Mouse (Mus musculus) gastrocnemius, postnatal 14 days (tissue): ENCODE data around the gene Gfra1. TPM values are rescaled to one million over a fixed set of nuclear protein-coding genes. Genes with fewer than 3 reads are reported as not detected.

Source experiments
- DNase-seq: peaks from one replicate; pipeline ENCODE4 v3.0.0; 2021; ENCODE audit warnings: mixed read lengths
- intact Hi-C: fragments of 180-260 bp; cut with DNase I; formaldehyde crosslinking; loops from one replicate; pipeline ENCODE4 v1.15.1; 2025; ENCODE audit warnings: low total_unique reads
- total RNA-seq, 2 experiments: library from RNA; stranded (reverse); gene quantifications; 2 replicates each; pipeline ENCODE4 v1.2.3; 2021

Gene Gfra1
- total RNA-seq, 2 experiments from 2014 or later = 4.7 to 6.6 TPM

GRCm38 (mm10) chr19:58295986-58296841 is 159.5 kb downstream of the Gfra1 start:
- intact Hi-C loops = no loop called here

GRCm38 (mm10) chr19:58288145-58288544 is 167.6 kb downstream of the Gfra1 start:
- no peak for DNase-seq

More at GRCm38 (mm10) chr19:58295986-58296841, 159.5 kb downstream of the Gfra1 start:
- DNase-seq = peak; percentile 76

DNA sequence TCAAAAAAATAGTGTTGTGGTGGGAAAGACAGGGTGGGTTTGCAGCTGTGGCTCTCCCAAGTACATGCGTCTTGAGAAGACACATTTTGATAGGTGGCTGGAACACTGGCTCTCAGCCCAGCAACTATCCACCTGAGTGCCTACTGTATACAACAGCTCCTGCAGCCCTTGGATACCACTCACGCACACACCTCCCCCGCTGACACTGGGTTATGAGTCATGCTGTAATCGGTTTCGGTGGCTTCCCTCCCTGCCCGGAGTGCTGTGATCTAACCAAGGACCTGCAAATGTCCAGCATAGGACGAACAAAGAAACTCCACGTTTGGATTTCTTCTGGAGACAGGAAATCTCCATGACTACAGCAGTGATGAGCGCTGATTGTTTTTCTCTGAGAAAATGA is 180.4 kb downstream of the Gfra1 start:
- intact Hi-C loops = no loop called here
- DNase-seq = no peak

More at GRCm38 (mm10) chr19:58288145-58288544, 167.6 kb downstream of the Gfra1 start:
- intact Hi-C loops = no loop called here

GRCm38 (mm10) chr19:58271815-58272214 is 183.9 kb downstream of the Gfra1 start:
- no peak for DNase-seq
- intact Hi-C loops = no loop called here

DNA sequence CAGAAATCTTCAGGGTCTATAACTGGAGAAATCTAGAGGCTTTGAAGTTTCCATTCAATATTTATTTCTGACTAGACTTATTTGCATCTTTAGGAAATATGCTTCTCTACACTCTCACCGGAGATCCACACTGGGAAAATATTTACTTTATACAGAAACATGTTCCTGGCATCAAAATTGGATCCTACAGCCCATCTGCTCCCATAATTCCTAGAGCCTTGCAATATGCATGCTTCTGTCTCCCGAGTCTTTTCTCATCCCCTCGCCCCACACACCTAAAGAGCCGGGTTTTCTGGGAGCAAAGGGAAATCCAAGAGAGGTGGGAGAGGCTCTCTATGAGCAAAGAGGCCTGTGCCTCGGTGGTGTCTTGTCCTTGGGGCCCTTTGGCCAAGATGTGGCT is 184.9 kb downstream of the Gfra1 start:
- intact Hi-C loops = no loop called here
- no peak for DNase-seq

GRCm38 (mm10) chr19:58268476-58268875 is 187.2 kb downstream of the Gfra1 start:
- intact Hi-C loops = no loop called here
- DNase-seq = no peak

- DNase-seq = peak; percentile 25
- intact Hi-C loops = no loop called here
Observed at GRCm38 (mm10) chr19:58266600-58266999, 189.1 kb downstream of the Gfra1 start.

GRCm38 (mm10) chr19:58260934-58261333 is 194.8 kb downstream of the Gfra1 start:
- intact Hi-C loops = no loop called here

GRCm38 (mm10) chr19:58259250-58259649 is 196.5 kb downstream of the Gfra1 start:
- intact Hi-C loops = no loop called here
- no peak for DNase-seq

More at GRCm38 (mm10) chr19:58260934-58261333, 194.8 kb downstream of the Gfra1 start:
- no peak for DNase-seq

GRCm38 (mm10) chr19:58256485-58256884 is 199.2 kb downstream of the Gfra1 start:
- intact Hi-C loops = no loop called here
- DNase-seq = no peak

- intact Hi-C loops = no loop called here
- DNase-seq = no peak
Observed at GRCm38 (mm10) chr19:58255394-58255793, 200.3 kb downstream of the Gfra1 start.

DNA sequence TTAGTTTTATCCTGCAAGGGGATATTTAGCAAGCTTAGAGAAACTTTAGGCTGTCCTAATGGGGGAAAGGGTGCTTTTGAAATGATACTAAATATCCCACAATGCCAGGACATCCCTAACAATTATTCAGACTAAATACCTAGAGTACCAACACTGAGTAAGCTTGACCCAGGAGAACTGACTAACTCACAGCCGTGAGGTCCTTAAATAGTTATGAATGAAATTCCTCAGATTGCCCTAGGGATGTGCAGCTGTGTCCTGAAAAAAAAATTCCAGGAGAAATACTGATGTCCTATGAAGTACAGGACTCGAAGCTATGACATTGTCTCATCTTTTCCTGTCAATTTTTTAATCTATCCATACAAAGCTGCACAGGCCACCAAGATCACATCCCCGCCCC is 201.5 kb downstream of the Gfra1 start:
- intact Hi-C loops = no loop called here

DNA sequence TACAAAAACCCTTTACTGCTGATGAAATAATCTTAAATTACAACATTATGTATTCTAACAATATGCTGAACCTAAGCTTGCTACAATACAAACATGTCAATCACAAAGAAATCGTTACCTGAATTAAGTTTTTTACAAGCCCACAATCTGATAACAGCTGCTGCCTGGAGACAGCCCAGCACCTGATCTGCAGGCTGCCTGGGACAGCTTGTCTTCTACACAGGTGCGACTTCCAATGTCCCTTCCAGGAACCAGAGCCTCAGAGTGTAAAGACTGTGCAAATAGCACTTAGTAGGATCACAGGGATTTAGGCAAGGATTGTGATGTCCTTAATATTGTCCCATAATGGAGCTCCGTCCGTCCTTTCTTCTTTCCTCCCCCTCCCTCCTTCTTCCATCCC is 204.0 kb downstream of the Gfra1 start:
- intact Hi-C loops = no loop called here
- no peak for DNase-seq

More for the DNA sequence above, 201.5 kb downstream of the Gfra1 start:
- no peak for DNase-seq

- intact Hi-C loops = no loop called here
Observed at GRCm38 (mm10) chr19:58251095-58251494, 204.6 kb downstream of the Gfra1 start.

GRCm38 (mm10) chr19:58250237-58250636 is 205.5 kb downstream of the Gfra1 start:
- no peak for DNase-seq
- intact Hi-C loops = no loop called here

More at GRCm38 (mm10) chr19:58251095-58251494, 204.6 kb downstream of the Gfra1 start:
- no peak for DNase-seq

DNA sequence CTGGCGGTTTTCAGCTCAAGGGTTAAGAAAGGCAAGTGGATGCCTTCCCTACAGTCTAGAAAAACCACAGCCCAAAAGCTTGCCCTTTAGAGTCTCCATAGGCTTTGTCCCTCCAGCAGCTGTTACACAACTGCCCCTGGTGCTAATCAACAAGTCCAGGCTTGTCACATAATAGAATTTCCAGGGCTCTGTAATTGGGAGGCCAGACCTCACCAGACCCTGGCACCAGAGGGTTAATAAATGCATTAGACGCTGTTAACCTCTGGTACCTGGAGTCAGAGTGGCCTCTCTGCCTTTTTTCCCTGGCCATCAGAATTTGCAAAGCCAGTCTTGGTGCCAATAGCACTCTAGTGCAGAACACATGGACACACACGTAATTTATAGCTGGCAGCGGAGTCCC is 211.6 kb downstream of the Gfra1 start:
- intact Hi-C loops = no loop called here
- no peak for DNase-seq

DNA sequence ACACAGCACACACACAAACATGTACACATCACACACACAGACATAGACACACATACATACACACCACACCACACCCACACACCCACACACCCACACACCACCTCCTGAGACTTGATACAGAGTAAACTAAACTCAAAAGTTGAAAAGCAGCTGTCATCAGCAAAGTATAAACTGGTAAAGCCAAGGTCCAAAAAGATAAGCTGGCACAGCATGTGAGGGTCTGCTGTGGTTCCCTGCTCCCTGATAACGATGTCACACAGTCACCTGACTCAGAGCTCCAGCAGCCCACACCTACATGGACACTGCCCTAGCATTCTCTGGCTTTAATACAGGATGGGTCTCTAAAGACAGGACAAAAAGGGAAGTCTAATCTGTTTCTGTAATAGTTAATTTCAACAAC is 212.1 kb downstream of the Gfra1 start:
- intact Hi-C loops = no loop called here
- DNase-seq = no peak

- intact Hi-C loops = no loop called here
- DNase-seq = no peak
Observed at GRCm38 (mm10) chr19:58238325-58238724, 217.4 kb downstream of the Gfra1 start.

DNA sequence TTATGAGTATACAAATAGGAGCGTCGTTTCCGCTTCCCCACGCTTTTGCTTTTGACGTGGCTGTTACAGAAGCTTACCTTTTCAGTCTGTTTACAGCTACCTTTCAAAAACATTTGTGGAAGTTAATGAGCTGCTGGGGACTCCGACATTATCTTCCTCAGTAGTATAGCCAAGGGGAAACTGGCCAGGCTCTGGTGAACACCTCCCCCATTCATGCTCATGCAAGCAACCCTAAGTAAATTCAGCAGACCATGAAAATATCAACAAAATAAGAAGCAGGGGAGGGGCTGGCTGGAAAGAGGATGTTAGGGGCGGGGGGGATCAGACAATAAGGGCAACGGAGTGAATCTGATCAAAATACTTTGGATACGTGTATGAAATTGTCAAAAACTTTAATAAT is 228.0 kb downstream of the Gfra1 start:
- no peak for DNase-seq
- intact Hi-C loops = no loop called here

DNA sequence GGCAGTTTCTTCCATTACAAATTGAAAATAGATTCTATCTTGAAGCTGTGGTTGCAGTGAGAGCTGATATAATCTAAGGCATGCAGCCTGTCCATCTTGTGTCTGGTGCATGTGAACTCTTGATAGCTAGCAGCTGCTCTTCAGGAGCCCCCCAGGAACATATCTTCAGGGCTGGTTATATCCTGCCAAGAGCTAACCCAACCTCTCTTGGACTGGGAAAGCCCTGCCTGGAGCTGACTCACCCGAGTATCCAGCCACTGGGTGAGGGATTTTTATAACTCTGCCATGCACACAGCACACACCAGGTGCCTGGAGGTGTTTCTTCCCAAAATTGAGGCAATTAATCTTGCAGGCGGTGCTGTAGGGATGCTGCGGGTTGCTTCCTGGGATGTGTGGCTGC is 228.8 kb downstream of the Gfra1 start:
- intact Hi-C loops = no loop called here
- no peak for DNase-seq
